Mouse (Mus musculus): ENCODE measurements around the gene Lactb.

DNA sequence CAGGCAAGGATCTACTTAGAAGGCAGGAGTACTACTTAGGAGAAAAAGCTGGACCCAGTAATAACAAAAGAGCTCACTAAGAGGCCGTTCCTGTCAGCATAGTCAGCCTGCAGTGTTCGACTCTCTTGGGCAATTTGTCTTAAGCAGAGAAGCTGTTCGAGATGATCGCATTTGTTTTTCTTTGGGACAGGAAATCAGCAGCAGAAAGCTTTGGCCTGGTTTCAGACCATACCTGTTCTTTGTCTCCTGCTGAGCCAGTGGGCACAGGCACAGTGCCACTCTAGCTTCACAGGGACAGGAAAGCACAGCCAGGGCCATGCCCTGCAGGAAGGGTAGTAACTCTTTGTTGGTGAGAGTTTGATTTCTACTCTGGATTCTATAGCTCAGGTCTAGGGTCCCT is 31.1 kb upstream of the Lactb start:
- no peak for TF ChIP-seq CTCF (IDR thresholded peaks at IDR 0.05; ENCODE audit: extremely low read depth, insufficient read depth, low read length)
- TF ChIP-seq POLR2A (IDR thresholded peaks at IDR 0.05; ENCODE audit: extremely low read depth, insufficient read depth, low read length), result no peak

Measured in cortical plate, adult 2 months (tissue).